Mouse (Mus musculus) MEL-GATA-1-ER (cell line): ENCODE data around the gene Il18r1.

Experiments
- DNase-seq: peaks from one replicate; pipeline ENCODE4 v3.0.0-alpha.2; 2012; ENCODE audit warnings: low read depth; ENCODE audit errors: extremely low read depth

The Il18r1 gene

GRCm38 (mm10) chr1:40494594-40494993 is 29.2 kb downstream of the Il18r1 start:
- DNase-seq: no peak

DNA sequence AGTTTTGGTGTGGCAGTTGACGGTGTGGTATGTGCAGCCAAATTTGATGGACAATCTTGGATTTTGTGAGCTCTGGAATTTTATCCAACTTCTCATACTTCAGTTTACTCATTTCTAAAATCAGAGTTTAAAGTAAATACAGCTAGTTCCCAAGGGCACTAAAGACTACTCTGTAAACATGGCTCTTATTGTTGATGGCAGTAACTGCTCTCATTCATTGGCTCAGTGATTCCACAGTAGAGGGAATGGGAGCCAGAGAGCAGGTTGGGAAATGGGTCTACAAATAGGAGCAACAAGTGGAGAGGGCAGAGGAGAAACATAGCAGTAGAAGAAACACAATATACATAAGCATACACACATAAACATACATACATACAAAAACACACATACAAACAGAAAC is 34.4 kb downstream of the Il18r1 start:
- no peak for DNase-seq

DNA sequence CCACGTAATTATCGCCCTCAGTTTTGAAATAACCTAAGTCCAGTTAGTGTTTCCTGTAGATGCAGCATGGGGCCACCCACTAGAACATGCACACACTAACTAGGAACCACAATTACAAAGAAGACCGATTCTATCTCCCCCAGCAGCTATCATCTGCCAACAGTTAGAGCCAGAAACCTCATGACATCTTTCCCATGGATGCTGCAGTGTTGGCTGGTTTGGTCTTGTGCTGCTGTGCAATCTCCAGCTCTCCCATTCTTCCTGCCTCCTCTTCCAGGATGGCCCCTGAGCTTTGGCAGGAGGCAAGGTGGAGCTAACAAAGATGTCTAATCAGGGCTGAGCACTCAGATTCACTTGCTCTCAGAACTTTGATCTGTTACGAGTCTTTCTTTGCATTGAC is 35.8 kb downstream of the Il18r1 start:
- no peak for DNase-seq

DNA sequence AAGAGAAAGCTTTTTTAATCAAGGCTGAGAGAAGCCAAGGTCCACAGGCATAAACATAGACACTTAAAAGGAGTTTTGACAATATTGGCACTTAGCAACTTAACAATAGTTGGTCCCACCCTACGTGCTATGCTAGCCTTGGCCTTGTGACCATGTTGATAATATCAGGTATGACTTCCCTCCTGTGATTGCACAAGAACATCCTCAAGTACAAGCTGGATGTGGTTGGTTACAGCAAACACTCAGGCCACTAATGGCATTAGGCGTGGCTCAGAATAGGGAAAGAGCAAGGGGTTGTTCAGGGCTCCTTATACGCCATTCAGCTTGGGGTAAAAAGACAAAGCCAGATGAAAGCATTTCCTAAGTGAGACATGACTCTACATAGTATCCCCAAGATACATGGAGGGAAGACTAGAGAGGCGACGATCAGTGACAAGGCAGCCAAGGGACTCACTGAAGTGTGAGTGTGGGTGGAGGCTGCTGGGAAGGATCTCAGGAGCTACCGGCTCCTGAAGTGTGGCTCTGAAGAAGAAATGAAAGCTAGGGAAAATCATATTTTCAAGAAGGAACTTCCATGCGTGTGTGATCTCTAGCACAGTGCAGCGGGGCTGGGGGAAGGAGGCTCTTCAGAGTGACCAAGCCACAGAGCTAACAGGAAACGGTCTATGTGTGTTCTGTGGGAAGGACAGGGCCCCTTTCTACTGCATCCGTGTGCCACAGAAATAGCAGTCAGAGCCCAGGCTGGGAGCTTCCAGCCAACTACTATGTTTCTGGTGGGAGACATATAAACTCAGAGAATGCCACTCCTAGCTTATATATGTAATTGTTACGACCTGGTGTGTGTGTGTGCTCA is 36.4 kb downstream of the Il18r1 start:
- DNase-seq: no peak

- no peak for DNase-seq
Observed at GRCm38 (mm10) chr1:40504548-40504947, 39.2 kb downstream of the Il18r1 start.

GRCm38 (mm10) chr1:40514851-40515585 is 49.7 kb downstream of the Il18r1 start, which contains the start of gene Il18rap:
Il18rap (plus strand) TSS chr1:40515362.
- DNase-seq: no peak

DNA sequence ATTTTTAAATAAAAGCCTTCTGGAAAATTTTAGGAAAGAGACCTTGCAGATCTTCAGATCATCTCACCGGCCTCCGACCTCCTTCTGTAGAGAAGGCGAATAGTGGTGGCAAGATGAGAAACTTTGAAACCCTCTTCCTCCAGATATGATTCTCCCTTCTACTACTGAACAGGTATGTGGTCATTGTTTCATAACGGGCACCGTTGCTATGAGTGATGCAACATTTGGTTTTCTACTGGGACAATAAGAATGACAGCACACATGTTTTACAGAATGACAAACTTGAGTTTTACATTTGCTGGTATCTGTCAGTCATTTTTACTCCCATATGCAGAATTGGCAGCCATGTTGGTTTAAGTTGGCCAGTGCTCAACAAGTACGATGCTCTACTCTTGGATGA is 51.0 kb downstream of the Il18r1 start:
- no peak for DNase-seq

- DNase-seq: no peak
Observed at GRCm38 (mm10) chr1:40522918-40523317, 57.6 kb downstream of the Il18r1 start.

GRCm38 (mm10) chr1:40523971-40524722 is 58.8 kb downstream of the Il18r1 start:
- DNase-seq: no peak

DNA sequence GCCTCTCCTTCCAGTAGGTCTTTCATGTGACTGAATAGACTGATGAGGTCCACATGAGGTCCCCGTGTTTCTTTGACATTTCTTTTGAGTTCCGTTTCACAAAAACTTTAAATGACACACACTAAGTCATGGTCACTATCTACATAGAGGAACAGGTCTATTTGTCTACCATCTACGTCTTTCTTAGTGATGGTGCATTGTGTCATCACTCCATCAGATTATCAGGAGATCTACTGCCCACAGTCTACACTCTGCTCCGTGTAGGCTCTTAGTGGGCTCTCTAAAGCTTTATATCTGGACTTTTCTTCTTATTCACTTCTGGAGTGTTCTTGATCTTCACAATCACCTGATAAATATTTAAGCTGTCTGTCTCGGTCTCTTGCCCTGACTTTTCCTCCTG is 63.9 kb downstream of the Il18r1 start:
- no peak for DNase-seq

- DNase-seq: no peak
Observed at GRCm38 (mm10) chr1:40537577-40537976, 72.2 kb downstream of the Il18r1 start.

GRCm38 (mm10) chr1:40544650-40545049 is 79.3 kb downstream of the Il18r1 start:
- peak; percentile 29 for DNase-seq

DNA sequence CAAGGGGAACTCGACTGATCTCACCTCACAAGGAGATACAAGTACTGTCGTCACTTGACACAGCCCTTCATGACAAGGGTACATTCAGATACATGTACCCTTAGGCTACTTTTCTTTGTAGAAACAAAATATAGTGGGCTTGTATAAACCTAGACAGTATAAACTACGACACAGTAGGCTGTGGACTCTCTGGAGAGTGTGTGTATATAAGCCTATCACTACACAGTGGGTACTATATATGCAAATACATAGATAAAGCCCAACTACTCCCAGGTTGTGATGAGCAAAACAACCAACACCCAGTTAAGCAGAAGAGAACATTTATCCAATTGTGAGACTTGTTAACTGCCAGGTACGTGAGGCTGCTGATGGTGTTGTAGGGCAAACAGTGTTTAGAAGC is 81.3 kb downstream of the Il18r1 start:
- no peak for DNase-seq

- no peak for DNase-seq
Observed at GRCm38 (mm10) chr1:40547064-40547572, 81.8 kb downstream of the Il18r1 start.

DNA sequence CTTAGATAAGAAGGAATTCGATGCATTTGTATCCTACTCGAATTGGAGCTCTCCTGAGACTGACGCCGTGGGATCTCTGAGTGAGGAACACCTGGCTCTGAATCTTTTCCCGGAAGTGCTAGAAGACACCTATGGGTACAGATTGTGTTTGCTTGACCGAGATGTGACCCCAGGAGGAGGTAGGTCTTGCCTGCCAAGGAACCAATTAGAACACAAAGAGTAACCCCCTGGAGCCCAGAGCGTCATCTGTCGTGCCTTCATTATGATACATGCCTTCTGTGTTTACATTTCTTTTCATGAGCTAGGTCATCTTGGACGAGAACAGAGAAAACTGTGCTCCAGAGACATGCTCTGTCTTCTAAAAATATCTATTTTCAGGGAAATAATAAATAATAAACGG is 82.4 kb downstream of the Il18r1 start:
- no peak for DNase-seq
